Mouse (Mus musculus): Measurements from ENCODE around the gene Doc2b.

- no peak for TF ChIP-seq CTCF (IDR thresholded peaks at IDR 0.05; ENCODE audit: borderline replicate concordance, control insufficient read depth, extremely low read depth, insufficient read depth, low read length, poor library complexity)
- no peak for TF ChIP-seq POLR2A (IDR thresholded peaks at IDR 0.05; ENCODE audit: control insufficient read depth, extremely low read depth, insufficient read depth, low read length, poor library complexity)
These were observed 57.9 kb downstream of the Doc2b start for GRCm38 (mm10) chr11:75737806-75738476.

Measured in thymus, adult 2 months (tissue).